Mouse (Mus musculus) embryonic facial prominence, embryonic 11.5 days (tissue): ENCODE data around the gene 1700001P01Rik. TPM values are rescaled to one million over a fixed set of nuclear protein-coding genes. Genes with fewer than 3 reads are reported as not detected.

Source experiments
- ATAC-seq: fragments of 200-750 bp; cut with Nextera tagmentation; replicated peaks from 2 replicates; pipeline ENCODE4 v1.8.0; 2017; ENCODE audit warnings: low read depth; ENCODE audit not compliant: insufficient number of reproducible peaks, low FRiP score, low TSS enrichment
- DNase-seq: peaks from one replicate; pipeline ENCODE4 v3.0.0-alpha.2; 2015; ENCODE audit warnings: low spot score
- H3K27ac ChIP-seq: fragments of 300-500 bp; sonication (generic); replicated peaks from 2 replicates; pipeline ENCODE4 v1.5.1; 2014; ENCODE audit warnings: mild to moderate bottlenecking, low read depth, low read length, control low read depth
- H3K27me3 ChIP-seq: fragments of 300-500 bp; sonication (generic); 2 replicates; pipeline ENCODE4 v1.6.1; 2014; ENCODE audit warnings: mild to moderate bottlenecking, low read length, moderate library complexity, mixed read lengths; ENCODE audit not compliant: control insufficient read depth, insufficient read depth
- H3K36me3 ChIP-seq: fragments of 300-500 bp; sonication (generic); replicated peaks from 2 replicates; pipeline ENCODE4 v1.6.1; 2014; ENCODE audit warnings: low read depth, mild to moderate bottlenecking, low read length, moderate library complexity, mixed read lengths; ENCODE audit not compliant: control insufficient read depth, insufficient read depth
- H3K4me1 ChIP-seq: fragments of 300-500 bp; sonication (generic); 2 replicates; pipeline ENCODE4 v1.6.1; 2014; ENCODE audit warnings: low read length, mixed read lengths; ENCODE audit not compliant: control insufficient read depth, insufficient read depth
- H3K4me2 ChIP-seq: fragments of 300-500 bp; sonication (generic); 2 replicates; pipeline ENCODE4 v1.6.1; 2014; ENCODE audit warnings: low read depth, mild to moderate bottlenecking, control low read depth, low read length, moderate library complexity
- H3K4me3 ChIP-seq: fragments of 300-500 bp; sonication (generic); 2 replicates; pipeline ENCODE4 v1.5.1; 2014; ENCODE audit warnings: low read depth, low read length, control low read depth
- H3K9ac ChIP-seq: fragments of 300-500 bp; sonication (generic); replicated peaks from 2 replicates; pipeline ENCODE4 v1.6.1; 2014; ENCODE audit warnings: mild to moderate bottlenecking, control low read depth, low read length
- H3K9me3 ChIP-seq: fragments of 300-500 bp; sonication (generic); replicated peaks from 2 replicates; pipeline ENCODE4 v1.6.1; 2016; ENCODE audit warnings: mild to moderate bottlenecking, low read length, inconsistent platforms, mixed read lengths; ENCODE audit not compliant: control insufficient read depth
- WGBS: fragments of 180-500 bp; shearing (Covaris S2); extraction: QIAGEN DNeasy Blood & Tissue Kit; methylation state at CpG from one replicate; pipeline ENCODE4 v1.1.7; 2014; 5-methylcytosine and 5-hydroxymethylcytosine counted together
- polyA plus RNA-seq: library from polyadenylated mRNA; unstranded; fragments of >200 nt; fragmentation: Nextera tagmentation; extraction: Ambion mirVana; gene quantifications from 2 replicates; pipeline ENCODE4 v1.2.1, GENCODE M21; 2014

1700001P01Rik gene
- polyA plus RNA-seq = not detected in 2 replicates

GRCm38 (mm10) chr11:97775808-97776496, at the start of gene 1700001P01Rik:
1700001P01Rik (minus strand) TSS chr11:97775918.
- no peaks in the 10 kb centered on the region for H3K9me3 ChIP-seq
- WGBS = 49% methylated on average over 17 of the region's 17 CpGs
- DNase-seq (no peak), ATAC-seq (no peak)
- no peak within 1 kb of the TSS for H3K4me3 ChIP-seq
- no peak within 1 kb of the TSS for H3K27ac ChIP-seq
- H3K4me2 ChIP-seq = no peak within 1 kb of the TSS
- H3K36me3 ChIP-seq = peaks cover 15% of the 10 kb centered on the region
- no peaks in the 10 kb centered on the region for H3K27me3 ChIP-seq
- peaks cover 8% of the 10 kb centered on the region; the same call in 1 of the 2 replicates for H3K4me1 ChIP-seq
- H3K9ac ChIP-seq = no peak within 1 kb of the TSS

GRCm38 (mm10) chr11:97825295-97825694, 49.6 kb upstream of the 1700001P01Rik start:
- 84% methylated on average over 10 of the region's 10 CpGs for WGBS
- no peaks in the 10 kb centered on the region for H3K27me3 ChIP-seq
- no peaks in the 10 kb centered on the region for H3K9me3 ChIP-seq
- H3K4me3 ChIP-seq = no peak overlapping the region
- no peak overlapping the region for H3K4me2 ChIP-seq
- DNase-seq (no peak), ATAC-seq (no peak)
- no peak overlapping the region for H3K9ac ChIP-seq
- no peaks in the 10 kb centered on the region for H3K4me1 ChIP-seq
- no peaks in the 10 kb centered on the region; the same call in 1 of the 2 replicates for H3K36me3 ChIP-seq
- no peak overlapping the region for H3K27ac ChIP-seq

GRCm38 (mm10) chr11:97824895-97825294, 49.2 kb upstream of the 1700001P01Rik start:
- 84% methylated on average over 6 of the region's 6 CpGs for WGBS
- Histone ChIP-seq H3K9me3 (no peaks in the 10 kb centered on the region), H3K27me3 (no peaks in the 10 kb centered on the region), H3K27ac (no peak overlapping the region), H3K9ac (no peak overlapping the region), H3K4me3 (no peak overlapping the region), H3K4me1 (no peaks in the 10 kb centered on the region), H3K36me3 (no peaks in the 10 kb centered on the region; the same call in 1 of the 2 replicates), H3K4me2 (no peak overlapping the region)
- ATAC-seq (no peak), DNase-seq (no peak)

GRCm38 (mm10) chr11:97824168-97824567, 48.5 kb upstream of the 1700001P01Rik start:
- DNase-seq = no peak
- ATAC-seq = no peak
- H3K4me1 ChIP-seq = no peaks in the 10 kb centered on the region
- WGBS = 95% methylated on average over 11 of the region's 11 CpGs
- H3K27me3 ChIP-seq = no peaks in the 10 kb centered on the region
- no peak overlapping the region for H3K4me3 ChIP-seq
- H3K4me2 ChIP-seq = no peak overlapping the region
- no peaks in the 10 kb centered on the region; the same call in 1 of the 2 replicates for H3K36me3 ChIP-seq
- H3K9me3 ChIP-seq = no peaks in the 10 kb centered on the region
- H3K27ac ChIP-seq = no peak overlapping the region
- no peak overlapping the region for H3K9ac ChIP-seq

- Histone ChIP-seq H3K27ac (no peak overlapping the region), H3K27me3 (no peaks in the 10 kb centered on the region), H3K9me3 (no peaks in the 10 kb centered on the region), H3K36me3 (no peaks in the 10 kb centered on the region; the same call in 1 of the 2 replicates), H3K4me2 (no peak overlapping the region), H3K4me1 (peaks cover 8% of the 10 kb centered on the region), H3K9ac (no peak overlapping the region), H3K4me3 (no peak overlapping the region)
- WGBS = 50% methylated on average over 20 of the region's 20 CpGs
- no peak for DNase-seq
- no peak for ATAC-seq
These were observed 47.3 kb upstream of the 1700001P01Rik start for GRCm38 (mm10) chr11:97822840-97823603.

GRCm38 (mm10) chr11:97821401-97822064, 45.8 kb upstream of the 1700001P01Rik start:
- H3K27me3 ChIP-seq = no peaks in the 10 kb centered on the region
- no peak overlapping the region for H3K4me2 ChIP-seq
- H3K4me3 ChIP-seq = no peak overlapping the region
- WGBS = 93% methylated on average over 8 of the region's 8 CpGs
- ATAC-seq = no peak
- peaks cover 16% of the 10 kb centered on the region for H3K4me1 ChIP-seq
- H3K9ac ChIP-seq = no peak overlapping the region
- H3K9me3 ChIP-seq = no peaks in the 10 kb centered on the region
- DNase-seq = no peak
- no peak overlapping the region for H3K27ac ChIP-seq
- H3K36me3 ChIP-seq = no peaks in the 10 kb centered on the region; the same call in 1 of the 2 replicates

- no peak overlapping the region for H3K9ac ChIP-seq
- ATAC-seq = no peak
- no peak overlapping the region for H3K27ac ChIP-seq
- no peak overlapping the region for H3K4me3 ChIP-seq
- H3K27me3 ChIP-seq = no peaks in the 10 kb centered on the region
- no peaks in the 10 kb centered on the region for H3K9me3 ChIP-seq
- DNase-seq = no peak
- H3K4me2 ChIP-seq = no peak overlapping the region
- no peaks in the 10 kb centered on the region; the same call in 1 of the 2 replicates for H3K36me3 ChIP-seq
- H3K4me1 ChIP-seq = peaks cover 22% of the 10 kb centered on the region
- 74% methylated on average over 4 of the region's 4 CpGs for WGBS
These were observed 45.1 kb upstream of the 1700001P01Rik start for GRCm38 (mm10) chr11:97820840-97821239.
